Mouse (Mus musculus) forebrain, embryonic 11.5 days (tissue): Measurements from ENCODE around the gene Cdr2. TPM values are rescaled to one million over a fixed set of nuclear protein-coding genes. Genes with fewer than 3 reads are reported as not detected.
"Not testable (repeated sequence)": the region's sequence is repeated elsewhere in the genome, so short reads cannot be mapped to it uniquely, and the experiment has no call there.

ENCODE experiments used
- ATAC-seq: fragments of 200-750 bp; cut with Nextera tagmentation; replicated peaks from 2 replicates; pipeline ENCODE4 v1.8.0; 2017; ENCODE audit warnings: moderate TSS enrichment; ENCODE audit not compliant: low FRiP score
- DNase-seq: peaks from one replicate; pipeline ENCODE4 v3.0.0-alpha.2; 2017; ENCODE audit warnings: low spot score
- H3K27ac ChIP-seq: fragments of 300-500 bp; sonication (generic); 2 replicates; pipeline ENCODE4 v1.5.1; 2014; ENCODE audit warnings: low read depth, low read length
- H3K27me3 ChIP-seq: fragments of 300-500 bp; sonication (generic); 2 replicates; pipeline ENCODE4 v1.6.1; 2014; ENCODE audit warnings: mild to moderate bottlenecking, low read length, mixed read lengths; ENCODE audit not compliant: control insufficient read depth, insufficient read depth
- H3K36me3 ChIP-seq: fragments of 300-500 bp; sonication (generic); 2 replicates; pipeline ENCODE4 v1.6.1; 2014; ENCODE audit warnings: mild to moderate bottlenecking, low read length, moderate library complexity, mixed read lengths; ENCODE audit not compliant: control insufficient read depth, insufficient read depth
- H3K4me1 ChIP-seq: fragments of 300-500 bp; sonication (generic); replicated peaks from 2 replicates; pipeline ENCODE4 v1.6.1; 2014; ENCODE audit warnings: low read length, mixed read lengths; ENCODE audit not compliant: control insufficient read depth, insufficient read depth
- H3K4me2 ChIP-seq: fragments of 300-500 bp; sonication (generic); 2 replicates; pipeline ENCODE4 v1.6.1; 2014; ENCODE audit warnings: low read depth, mild to moderate bottlenecking, low read length, moderate library complexity, mixed read lengths; ENCODE audit not compliant: severe bottlenecking
- H3K4me3 ChIP-seq: fragments of 300-500 bp; sonication (generic); 2 replicates; pipeline ENCODE4 v1.5.1; 2014; ENCODE audit warnings: low read depth, low read length
- H3K9ac ChIP-seq: fragments of 300-500 bp; sonication (generic); 2 replicates; pipeline ENCODE4 v1.6.1; 2014; ENCODE audit warnings: low read length
- H3K9me3 ChIP-seq: fragments of 300-500 bp; sonication (generic); 2 replicates; pipeline ENCODE4 v1.6.1; 2016; ENCODE audit warnings: low read length, mixed read lengths; ENCODE audit not compliant: control insufficient read depth
- WGBS: fragments of 180-500 bp; shearing (Covaris S2); extraction: QIAGEN DNeasy Blood & Tissue Kit; methylation state at CpG from one replicate; pipeline ENCODE4 v1.1.7; 2014; 5-methylcytosine and 5-hydroxymethylcytosine counted together
- polyA plus RNA-seq: library from polyadenylated mRNA; unstranded; fragments of >200 nt; fragmentation: Nextera tagmentation; extraction: Ambion mirVana; gene quantifications from 2 replicates; pipeline ENCODE4 v1.2.1, GENCODE M21; 2014

Gene Cdr2
- polyA plus RNA-seq, 1 experiment from 2014 or later: 15.6 TPM

DNA sequence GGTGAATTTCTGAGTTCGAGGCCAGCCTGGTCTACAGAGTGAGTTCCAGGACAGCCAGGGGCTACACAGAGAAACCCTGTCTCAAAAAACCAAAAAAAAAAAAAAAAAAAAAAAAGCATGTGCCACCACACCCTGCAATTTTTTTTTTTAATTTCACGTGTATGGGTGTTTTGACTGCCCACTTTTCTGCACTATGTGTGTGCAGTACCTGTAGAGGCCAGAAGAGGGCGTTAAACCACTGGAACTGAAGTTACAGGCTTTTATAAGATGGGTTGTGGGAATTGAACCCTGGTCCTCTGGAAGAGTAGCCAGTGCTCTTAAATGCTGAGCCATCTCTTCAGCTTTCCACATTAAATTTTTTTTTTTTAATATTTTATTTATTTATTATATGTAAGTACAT lies 71.9 kb downstream of the Cdr2 start:
- H3K9ac ChIP-seq, H3K4me3 ChIP-seq, H3K9me3 ChIP-seq, ATAC-seq, H3K27me3 ChIP-seq, H3K36me3 ChIP-seq, H3K27ac ChIP-seq, H3K4me2 ChIP-seq, DNase-seq, H3K4me1 ChIP-seq: not testable (repeated sequence)
- WGBS: 73% methylated on average over 3 of the region's 3 CpGs

Other genes with a start within 250 kb of the Cdr2 start
- 0.11 and 0.19 TPM in 2 replicates for gene Vwa3a, start 243.0 kb downstream of the Cdr2 start, polyA plus RNA-seq
- not detected in 2 replicates for gene Gm5737, start 169.9 kb downstream of the Cdr2 start, polyA plus RNA-seq
- 10.0 and 12.7 TPM in 2 replicates for gene Eef2k, start 139.5 kb downstream of the Cdr2 start, polyA plus RNA-seq
- gene Polr3e, start 64.6 kb downstream of the Cdr2 start, polyA plus RNA-seq: 27.1 and 29.1 TPM in 2 replicates
- gene Mfsd13b, start 197 bp upstream of the Cdr2 start, polyA plus RNA-seq: 0.23 and 0.48 TPM in 2 replicates
- 252 and 261 TPM in 2 replicates for gene Mettl9, start 52.1 kb upstream of the Cdr2 start, polyA plus RNA-seq
- gene Igsf6, start 92.3 kb upstream of the Cdr2 start, polyA plus RNA-seq: 0.96 and 1.2 TPM in 2 replicates
- gene Otoa, start 99.3 kb upstream of the Cdr2 start, polyA plus RNA-seq: 0.11 TPM in 1 of 2 replicates, not detected in the other